Mouse (Mus musculus) forebrain, embryonic 12.5 days (tissue): ENCODE data around the gene Rela. TPM values are rescaled to one million over a fixed set of nuclear protein-coding genes. Genes with fewer than 3 reads are reported as not detected.
A peak's percentile ranks its signal among the peaks of the same experiment; 100 is the strongest.

Experiments
- ATAC-seq: fragments of 200-750 bp; cut with Nextera tagmentation; 2 replicates; pipeline ENCODE4 v1.8.0; 2017; ENCODE audit warnings: moderate TSS enrichment; ENCODE audit not compliant: low FRiP score
- H3K27ac ChIP-seq: fragments of 300-500 bp; sonication (generic); 2 replicates; pipeline ENCODE4 v1.5.1; 2016; ENCODE audit warnings: mild to moderate bottlenecking
- H3K27me3 ChIP-seq: fragments of 300-500 bp; sonication (generic); 2 replicates; pipeline ENCODE4 v1.6.1; 2016; ENCODE audit warnings: mild to moderate bottlenecking
- H3K36me3 ChIP-seq: fragments of 300-500 bp; sonication (generic); replicated peaks from 2 replicates; pipeline ENCODE4 v1.6.1; 2016; ENCODE audit warnings: mild to moderate bottlenecking
- H3K4me1 ChIP-seq: fragments of 300-500 bp; sonication (generic); 2 replicates; pipeline ENCODE4 v1.6.1; 2016
- H3K4me2 ChIP-seq: fragments of 300-500 bp; sonication (generic); 2 replicates; pipeline ENCODE4 v1.6.1; 2016; ENCODE audit warnings: mild to moderate bottlenecking, moderate library complexity
- H3K4me3 ChIP-seq: fragments of 300-500 bp; sonication (generic); replicated peaks from 2 replicates; pipeline ENCODE4 v1.5.1; 2016; ENCODE audit warnings: mild to moderate bottlenecking
- H3K9ac ChIP-seq: fragments of 300-500 bp; sonication (generic); 2 replicates; pipeline ENCODE4 v1.6.1; 2016; ENCODE audit warnings: mild to moderate bottlenecking
- H3K9me3 ChIP-seq: fragments of 300-500 bp; sonication (generic); 2 replicates; pipeline ENCODE4 v1.6.1; 2016
- WGBS: fragments of 180-500 bp; shearing (Covaris S2); methylation state at CpG from one replicate; pipeline ENCODE4 v1.1.7; 2016; 5-methylcytosine and 5-hydroxymethylcytosine counted together
- polyA plus RNA-seq: library from polyadenylated mRNA; unstranded; fragments of >200 nt; fragmentation: Nextera tagmentation; extraction: Ambion mirVana; gene quantifications from 2 replicates; pipeline ENCODE4 v1.2.1, GENCODE M21; 2016

The Rela gene
- polyA plus RNA-seq, 1 experiment from 2014 or later = 34.1 TPM

DNA sequence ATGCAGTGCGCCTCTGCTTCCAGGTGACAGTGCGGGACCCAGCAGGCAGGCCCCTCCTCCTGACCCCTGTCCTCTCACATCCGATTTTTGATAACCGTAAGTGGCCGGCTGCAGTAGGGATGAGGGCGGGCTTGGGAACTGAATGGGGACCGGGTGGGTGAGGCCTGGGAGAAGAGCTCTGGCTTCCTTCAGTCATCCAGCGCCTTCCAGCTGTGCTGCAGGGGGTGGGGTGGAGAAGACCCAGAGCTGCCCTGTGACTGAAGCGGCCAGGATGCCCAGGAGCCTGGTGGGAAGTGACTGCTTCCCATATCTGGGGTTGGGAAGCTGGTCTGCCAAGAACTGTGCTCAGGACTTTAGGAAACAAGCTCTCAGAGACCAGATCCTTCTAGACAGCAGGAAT, 3.1 kb downstream of the Rela start:
- Histone ChIP-seq H3K36me3 (peaks cover 61% of the 10 kb centered on the region), H3K9me3 (no peaks in the 10 kb centered on the region), H3K4me2 (no peak overlapping the region), H3K4me1 (peaks cover 22% of the 10 kb centered on the region), H3K4me3 (no peak overlapping the region), H3K27ac (no peak overlapping the region), H3K27me3 (no peaks in the 10 kb centered on the region), H3K9ac (no peak overlapping the region)
- no peak for ATAC-seq
- 83% methylated on average over 9 of the region's 9 CpGs for WGBS

DNA sequence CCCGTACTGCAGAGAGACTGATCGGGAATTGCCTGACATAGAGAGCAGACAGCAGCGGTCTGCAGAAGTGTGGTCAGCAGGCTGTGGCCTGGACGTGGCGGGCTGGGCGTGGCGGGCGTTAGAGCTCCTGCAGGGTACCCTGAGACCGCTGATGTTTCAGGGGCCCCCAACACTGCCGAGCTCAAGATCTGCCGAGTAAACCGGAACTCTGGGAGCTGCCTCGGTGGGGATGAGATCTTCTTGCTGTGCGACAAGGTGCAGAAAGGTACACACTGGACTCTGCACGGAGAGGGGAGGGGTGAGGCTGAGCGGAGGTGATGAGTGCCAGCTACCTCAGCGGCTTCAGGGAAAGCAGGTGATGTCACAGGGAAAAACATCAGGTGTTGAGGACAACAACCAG, 3.7 kb downstream of the Rela start:
- Histone ChIP-seq H3K36me3 (peaks cover 68% of the 10 kb centered on the region), H3K9me3 (no peaks in the 10 kb centered on the region), H3K27me3 (no peaks in the 10 kb centered on the region), H3K27ac (no peak overlapping the region), H3K4me1 (peaks cover 22% of the 10 kb centered on the region), H3K4me3 (no peak overlapping the region), H3K9ac (no peak overlapping the region), H3K4me2 (no peak overlapping the region)
- ATAC-seq = no peak
- WGBS = 95% methylated on average over 17 of the region's 17 CpGs

GRCm38 (mm10) chr19:5641641-5642040, 4.4 kb downstream of the Rela start:
- Histone ChIP-seq H3K27me3 (no peaks in the 10 kb centered on the region), H3K27ac (no peak overlapping the region), H3K9ac (no peak overlapping the region), H3K9me3 (no peaks in the 10 kb centered on the region), H3K4me2 (no peak overlapping the region), H3K36me3 (peaks cover 73% of the 10 kb centered on the region), H3K4me1 (peaks cover 16% of the 10 kb centered on the region), H3K4me3 (no peak overlapping the region)
- no peak for ATAC-seq
- 94% methylated on average over 8 of the region's 8 CpGs for WGBS

DNA sequence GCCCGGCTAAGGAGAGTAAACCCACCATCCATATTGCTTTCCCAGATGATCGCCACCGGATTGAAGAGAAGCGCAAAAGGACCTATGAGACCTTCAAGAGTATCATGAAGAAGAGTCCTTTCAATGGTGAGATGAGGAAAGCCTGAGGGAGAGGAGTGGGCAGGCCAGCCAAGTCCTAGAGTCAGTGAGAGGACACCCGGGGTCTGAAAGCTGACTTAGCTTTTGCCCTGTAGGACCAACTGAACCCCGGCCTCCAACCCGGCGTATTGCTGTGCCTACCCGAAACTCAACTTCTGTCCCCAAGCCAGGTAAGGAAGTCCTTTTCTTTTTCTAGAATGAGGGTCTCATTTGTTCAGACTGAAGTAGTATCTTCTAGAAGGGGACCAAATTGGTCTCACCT, 8.0 kb downstream of the Rela start:
- no peak overlapping the region for H3K4me2 ChIP-seq
- H3K4me3 ChIP-seq = no peak overlapping the region
- 96% methylated on average over 9 of the region's 9 CpGs for WGBS
- ATAC-seq = no peak
- H3K4me1 ChIP-seq = peaks cover 14% of the 10 kb centered on the region
- H3K9ac ChIP-seq = no peak overlapping the region
- no peaks in the 10 kb centered on the region for H3K9me3 ChIP-seq
- H3K36me3 ChIP-seq = peaks cover 78% of the 10 kb centered on the region
- H3K27ac ChIP-seq = no peak overlapping the region
- H3K27me3 ChIP-seq = no peaks in the 10 kb centered on the region

DNA sequence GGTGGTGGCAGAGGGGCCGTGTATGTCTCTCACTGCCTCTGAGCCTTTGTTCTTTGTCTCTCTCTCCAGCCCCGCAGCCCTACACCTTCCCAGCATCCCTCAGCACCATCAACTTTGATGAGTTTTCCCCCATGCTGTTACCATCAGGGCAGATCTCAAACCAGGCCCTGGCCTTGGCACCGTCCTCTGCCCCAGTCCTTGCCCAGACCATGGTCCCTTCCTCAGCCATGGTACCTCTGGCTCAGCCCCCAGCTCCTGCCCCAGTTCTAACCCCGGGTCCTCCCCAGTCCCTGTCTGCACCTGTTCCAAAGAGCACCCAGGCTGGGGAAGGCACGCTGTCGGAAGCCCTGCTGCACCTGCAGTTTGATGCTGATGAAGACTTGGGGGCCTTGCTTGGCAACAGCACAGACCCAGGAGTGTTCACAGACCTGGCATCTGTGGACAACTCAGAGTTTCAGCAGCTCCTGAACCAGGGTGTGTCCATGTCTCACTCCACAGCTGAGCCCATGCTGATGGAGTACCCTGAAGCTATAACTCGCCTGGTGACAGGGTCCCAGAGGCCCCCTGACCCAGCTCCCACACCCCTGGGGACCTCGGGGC, 9.5 kb downstream of the Rela start:
- WGBS = 92% methylated on average over 8 of the region's 8 CpGs
- ATAC-seq = no peak
- peaks cover 70% of the 10 kb centered on the region for H3K36me3 ChIP-seq

GRCm38 (mm10) chr19:5647791-5648190, 10.5 kb downstream of the Rela start:
- peaks cover 64% of the 10 kb centered on the region for H3K36me3 ChIP-seq
- 90% methylated on average over 6 of the region's 6 CpGs for WGBS
- ATAC-seq = no peak
- H3K4me1 ChIP-seq = peaks cover 14% of the 10 kb centered on the region
- peaks cover 19% of the 10 kb centered on the region for H3K27me3 ChIP-seq
- no peaks in the 10 kb centered on the region for H3K9me3 ChIP-seq
- H3K4me3 ChIP-seq = no peak overlapping the region
- H3K9ac ChIP-seq = no peak overlapping the region
- no peak overlapping the region for H3K4me2 ChIP-seq
- H3K27ac ChIP-seq = peak overlapping the region; percentile 80; the same call in 1 of the 2 replicates

More for the DNA sequence above, 9.5 kb downstream of the Rela start:
- peaks cover 14% of the 10 kb centered on the region for H3K4me1 ChIP-seq
- H3K9ac ChIP-seq = no peak overlapping the region
- no peak overlapping the region for H3K27ac ChIP-seq
- no peak overlapping the region for H3K4me3 ChIP-seq
- peaks cover 9% of the 10 kb centered on the region; the same call in 1 of the 2 replicates for H3K27me3 ChIP-seq
- H3K4me2 ChIP-seq = no peak overlapping the region
- no peaks in the 10 kb centered on the region for H3K9me3 ChIP-seq

- Histone ChIP-seq H3K9ac (peak overlapping the region; percentile 57), H3K36me3 (peaks cover 57% of the 10 kb centered on the region), H3K4me1 (peaks cover 14% of the 10 kb centered on the region), H3K9me3 (no peaks in the 10 kb centered on the region), H3K27me3 (peaks cover 25% of the 10 kb centered on the region), H3K4me2 (peak overlapping the region; percentile 54), H3K27ac (peak overlapping the region; percentile 80), H3K4me3 (peak overlapping the region; percentile 25)
- peak; percentile 90 for ATAC-seq
- WGBS = 15% methylated on average over 26 of the region's 26 CpGs
Observed at GRCm38 (mm10) chr19:5648401-5649297, 11.4 kb downstream of the Rela start.

DNA sequence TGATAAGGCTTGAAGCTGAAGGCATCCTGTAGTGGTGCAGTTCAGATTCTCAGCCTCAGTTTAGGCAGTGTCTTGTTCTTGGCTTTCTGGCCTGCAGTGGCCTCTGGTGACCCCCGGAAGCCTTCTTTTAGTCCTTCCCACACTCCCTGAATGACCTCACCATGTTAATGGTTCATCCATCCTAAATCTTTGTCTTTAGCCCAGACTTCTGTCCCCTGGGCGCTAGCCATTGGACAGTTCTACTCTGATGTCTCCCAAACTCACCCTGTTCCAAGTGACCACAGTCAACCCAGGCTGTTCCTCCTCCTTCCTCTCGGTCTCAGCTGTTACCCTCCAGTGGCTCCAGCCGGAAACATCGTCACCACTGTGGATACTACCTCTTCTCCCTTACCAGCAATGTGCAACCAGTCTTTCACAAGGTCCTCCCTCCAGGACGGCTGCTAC, 12.0 kb downstream of the Rela start:
- Histone ChIP-seq H3K27ac (peak overlapping the region; percentile 80), H3K36me3 (peaks cover 50% of the 10 kb centered on the region), H3K4me2 (peak overlapping the region; percentile 54), H3K4me1 (peaks cover 21% of the 10 kb centered on the region), H3K27me3 (peaks cover 32% of the 10 kb centered on the region), H3K9ac (peak overlapping the region; percentile 57), H3K9me3 (no peaks in the 10 kb centered on the region), H3K4me3 (peak overlapping the region; percentile 25)
- WGBS = 79% methylated on average over 6 of the region's 6 CpGs
- ATAC-seq = no peak; the same call in 1 of the 2 replicates

DNA sequence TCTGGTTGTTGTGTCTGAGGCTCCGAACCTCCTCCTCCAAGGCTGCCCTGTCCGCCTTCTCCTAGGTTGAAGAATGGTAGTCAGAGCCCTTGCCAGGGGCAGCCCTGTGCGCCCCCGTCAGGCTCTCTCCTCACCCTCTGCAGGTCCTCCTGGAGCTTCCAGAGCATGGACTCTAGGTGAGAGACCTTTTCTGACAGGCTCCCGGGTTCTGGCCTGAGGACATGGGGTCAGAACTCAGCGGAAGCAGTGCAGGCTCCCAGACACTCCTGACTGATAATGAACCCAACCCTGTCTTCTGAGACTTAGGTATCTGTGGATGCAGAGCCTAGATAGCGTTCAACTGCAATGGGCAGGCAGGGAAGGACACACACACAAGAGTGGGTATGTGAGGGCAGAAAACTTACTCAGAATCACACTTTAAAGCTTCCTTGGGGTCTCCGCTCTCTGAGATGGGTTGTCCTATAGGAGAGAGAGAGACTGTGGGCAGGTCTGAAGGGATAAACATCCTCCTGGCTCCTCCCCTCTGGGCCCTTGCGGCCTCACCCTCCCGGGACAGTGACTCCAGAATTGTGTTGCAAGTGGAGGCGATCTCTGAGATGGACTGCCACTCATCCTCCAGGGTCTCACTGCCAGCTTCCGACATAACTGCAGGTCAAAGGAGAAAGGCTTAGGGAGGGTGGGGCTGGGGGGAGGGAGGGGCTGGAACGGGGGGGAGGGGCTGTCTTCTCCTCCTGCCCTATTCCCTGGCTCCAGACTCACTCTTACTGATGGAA, 14.4 kb downstream of the Rela start:
- Histone ChIP-seq H3K27me3 (peaks cover 56% of the 10 kb centered on the region), H3K4me1 (peaks cover 29% of the 10 kb centered on the region), H3K4me2 (no peak overlapping the region), H3K9me3 (no peaks in the 10 kb centered on the region), H3K27ac (no peak overlapping the region), H3K36me3 (peaks cover 27% of the 10 kb centered on the region), H3K9ac (no peak overlapping the region), H3K4me3 (no peak overlapping the region)
- ATAC-seq = no peak
- WGBS = 60% methylated on average over 13 of the region's 13 CpGs

GRCm38 (mm10) chr19:5652570-5652969, 15.3 kb downstream of the Rela start:
- Histone ChIP-seq H3K27me3 (peaks cover 58% of the 10 kb centered on the region), H3K9me3 (no peaks in the 10 kb centered on the region), H3K9ac (no peak overlapping the region), H3K4me1 (peaks cover 29% of the 10 kb centered on the region), H3K4me2 (no peak overlapping the region), H3K27ac (no peak overlapping the region), H3K36me3 (peaks cover 18% of the 10 kb centered on the region), H3K4me3 (no peak overlapping the region)
- WGBS = 71% methylated on average over 6 of the region's 6 CpGs
- ATAC-seq = no peak

DNA sequence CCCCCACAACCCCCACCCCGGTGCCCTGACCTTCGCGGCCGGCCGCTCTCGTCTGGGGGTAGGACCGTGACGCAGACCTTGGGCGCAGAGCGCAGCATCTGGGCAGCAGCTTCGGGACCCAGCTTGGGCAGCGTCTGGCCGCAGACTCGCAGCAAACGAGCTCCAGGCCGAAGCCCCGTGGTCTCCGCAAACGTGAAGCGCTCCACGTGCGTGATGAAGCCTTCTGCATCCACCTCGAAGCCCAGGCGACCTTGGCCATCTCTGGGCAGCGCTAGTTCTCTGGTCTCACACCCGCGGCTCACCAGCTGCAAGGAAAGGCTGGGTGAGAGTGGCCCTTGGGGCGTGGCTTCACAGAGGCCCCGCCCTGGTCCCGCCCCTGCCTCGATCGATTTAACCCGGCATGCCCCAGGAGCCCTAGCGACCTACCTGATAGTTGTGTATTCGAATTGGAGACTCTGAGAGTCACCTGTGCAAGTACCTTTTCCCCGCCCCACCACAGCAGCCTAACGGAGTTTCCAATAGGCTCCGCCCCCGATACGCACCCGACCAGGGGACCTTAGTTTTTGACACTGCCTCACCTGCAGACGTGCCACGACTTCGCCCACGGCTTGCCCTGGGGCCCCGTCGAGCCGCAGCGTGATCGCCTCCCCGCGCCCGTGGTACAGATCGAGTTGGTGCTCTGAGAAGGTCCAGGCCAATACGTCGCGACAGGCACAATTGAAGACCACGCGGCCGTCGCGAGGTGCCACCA, 16.9 kb downstream of the Rela start:
- H3K9me3 ChIP-seq = no peaks in the 10 kb centered on the region
- 0 out of 2 replicates have a peak, but pooled peaks cover 11% of the 10 kb centered on the region for H3K36me3 ChIP-seq
- H3K4me3 ChIP-seq = peak overlapping the region; percentile 41
- H3K27me3 ChIP-seq = peaks cover 58% of the 10 kb centered on the region
- no peak overlapping the region for H3K27ac ChIP-seq
- peak; percentile 76 for ATAC-seq
- H3K4me2 ChIP-seq = peak overlapping the region; percentile 67
- H3K4me1 ChIP-seq = peaks cover 18% of the 10 kb centered on the region
- under 1% methylated on average over 62 of the region's 62 CpGs for WGBS
- peak overlapping the region; percentile 47 for H3K9ac ChIP-seq
